Mouse (Mus musculus) CH12F3 (cell line): ENCODE measurements around the gene Ptbp1.

Experiments
- in situ Hi-C: fragments of 300-500 bp; cut with MboI; formaldehyde crosslinking; loops from 2 replicates; pipeline ENCODE4 v1.14.3; 2020; ENCODE audit warnings: low sequenced_read_pairs

Ptbp1 gene

DNA sequence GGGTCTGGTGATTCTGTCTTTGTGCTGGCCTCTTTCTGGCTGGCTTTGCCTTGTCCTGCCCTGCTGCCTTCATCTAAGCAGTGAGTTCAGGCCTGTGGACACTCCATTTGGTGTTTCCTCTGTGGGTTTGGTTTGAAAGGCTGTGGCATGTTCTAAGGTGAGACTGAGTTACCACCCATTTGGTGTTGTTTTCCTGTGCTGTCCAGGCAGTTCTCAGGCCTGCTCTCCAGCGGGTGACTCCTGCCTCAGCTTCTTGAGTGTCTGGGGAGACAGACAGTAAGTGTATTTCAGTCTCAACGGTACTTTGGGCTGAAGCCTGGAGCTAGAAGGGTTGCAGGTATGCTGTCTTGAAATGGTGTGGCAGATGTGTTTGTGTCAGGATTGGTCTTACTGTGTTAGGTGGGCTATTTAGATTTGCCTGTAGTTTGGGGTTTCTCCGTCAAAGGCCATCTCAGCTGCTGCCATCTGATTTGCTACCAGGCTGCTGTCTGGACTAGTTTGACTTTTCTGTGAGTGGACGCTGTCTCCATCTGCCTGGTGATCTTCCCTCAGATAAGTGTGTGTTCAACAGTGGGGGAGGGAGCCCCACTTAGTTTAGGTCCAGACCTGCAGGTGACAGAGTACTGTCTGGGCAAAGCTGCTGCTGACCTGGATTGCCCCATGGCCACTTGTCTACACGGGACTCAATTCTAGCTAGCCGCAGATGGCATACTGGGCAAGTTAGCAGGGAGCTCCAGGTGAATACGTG, 2.7 kb downstream of the Ptbp1 start:
- in situ Hi-C loops: no loop called here

GRCm38 (mm10) chr10:79857452-79857811, 3.2 kb downstream of the Ptbp1 start:
- in situ Hi-C loops: no loop called here

- in situ Hi-C loops: no loop called here
Observed at GRCm38 (mm10) chr10:79857894-79858293, 3.7 kb downstream of the Ptbp1 start.

- in situ Hi-C loops: no loop called here
Observed at GRCm38 (mm10) chr10:79858416-79859074, 4.3 kb downstream of the Ptbp1 start.

GRCm38 (mm10) chr10:79859116-79859515, 4.9 kb downstream of the Ptbp1 start:
- in situ Hi-C loops: no loop called here

DNA sequence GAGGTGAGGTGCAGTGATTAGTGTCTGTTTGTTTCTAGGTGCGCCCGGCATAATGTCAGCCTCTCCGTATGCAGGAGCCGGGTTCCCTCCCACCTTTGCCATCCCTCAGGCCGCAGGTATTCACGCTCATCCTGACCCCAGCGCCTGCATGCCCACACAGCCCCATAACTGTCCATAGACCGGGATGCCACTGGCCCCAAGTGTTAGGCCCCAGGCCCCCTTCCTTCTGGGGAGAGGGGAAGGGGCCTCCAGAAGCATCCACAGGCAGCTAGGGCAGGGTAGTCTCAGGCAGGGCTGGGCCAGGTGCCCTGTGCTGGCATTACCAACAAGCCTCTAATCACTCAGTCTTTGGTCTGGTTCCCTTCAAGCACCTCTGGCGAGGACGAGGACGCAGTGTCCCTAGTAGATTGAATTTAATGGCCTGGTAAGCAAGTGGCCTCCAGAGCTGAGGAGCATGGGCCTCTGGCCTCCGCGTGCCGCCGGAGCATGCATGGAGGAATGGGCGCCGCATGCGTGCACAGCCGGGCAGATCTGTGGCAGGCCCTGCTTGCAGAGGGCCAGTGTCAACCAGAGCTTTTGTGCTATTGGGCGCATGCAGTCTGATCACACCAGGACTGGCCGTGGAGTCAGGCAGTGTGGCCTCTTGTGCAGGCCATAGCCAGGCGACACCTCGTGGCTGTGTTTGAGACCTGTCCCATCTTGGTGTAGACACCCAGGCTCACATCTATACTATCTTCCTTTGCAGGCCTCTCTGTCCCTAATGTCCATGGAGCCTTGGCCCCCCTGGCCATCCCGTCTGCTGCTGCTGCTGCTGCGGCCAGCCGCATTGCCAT, 6.1 kb downstream of the Ptbp1 start:
- in situ Hi-C loops: no loop called here

DNA sequence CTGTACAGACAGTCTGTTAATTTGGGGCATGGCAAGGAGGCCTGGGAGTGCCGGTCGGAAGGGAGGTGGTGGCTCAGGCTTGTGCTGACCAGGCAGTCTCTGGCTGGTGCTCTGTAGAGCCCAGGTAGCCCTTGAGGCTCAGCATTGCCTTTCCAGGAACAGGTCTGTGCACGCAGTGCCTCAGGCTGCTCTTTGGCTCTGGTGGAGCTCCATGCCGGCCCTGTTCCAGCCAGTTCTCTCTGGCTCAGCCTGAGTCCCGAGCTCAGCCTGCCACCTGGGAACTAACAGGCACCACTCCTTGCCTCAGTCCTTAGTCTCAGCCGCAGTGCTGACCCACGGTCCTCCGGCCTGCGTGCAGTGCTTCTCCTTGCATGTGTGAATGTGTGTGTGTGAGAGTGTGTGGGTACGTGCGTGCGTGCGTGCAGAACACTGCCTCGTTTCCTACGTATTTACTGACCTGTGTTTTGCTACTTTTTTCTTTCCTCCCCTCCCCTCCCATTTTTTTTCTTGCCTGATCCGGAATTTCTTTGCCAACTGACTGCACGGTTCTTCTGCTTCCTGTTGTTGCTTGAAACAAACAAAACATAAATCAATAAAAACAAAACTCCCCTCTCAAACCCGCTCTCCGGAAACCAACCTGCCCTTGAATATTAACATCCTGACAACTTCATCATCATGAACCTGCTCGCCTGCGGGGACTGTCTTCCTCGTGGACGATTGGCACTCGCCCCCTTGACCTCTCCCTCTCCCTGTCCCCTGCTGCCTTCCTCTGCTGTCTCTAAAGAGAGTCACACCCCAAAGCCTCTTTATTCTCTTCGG, 7.2 kb downstream of the Ptbp1 start:
- in situ Hi-C loops: no loop called here

- in situ Hi-C loops: no loop called here
Observed at GRCm38 (mm10) chr10:79862049-79862788, 8.0 kb downstream of the Ptbp1 start.

DNA sequence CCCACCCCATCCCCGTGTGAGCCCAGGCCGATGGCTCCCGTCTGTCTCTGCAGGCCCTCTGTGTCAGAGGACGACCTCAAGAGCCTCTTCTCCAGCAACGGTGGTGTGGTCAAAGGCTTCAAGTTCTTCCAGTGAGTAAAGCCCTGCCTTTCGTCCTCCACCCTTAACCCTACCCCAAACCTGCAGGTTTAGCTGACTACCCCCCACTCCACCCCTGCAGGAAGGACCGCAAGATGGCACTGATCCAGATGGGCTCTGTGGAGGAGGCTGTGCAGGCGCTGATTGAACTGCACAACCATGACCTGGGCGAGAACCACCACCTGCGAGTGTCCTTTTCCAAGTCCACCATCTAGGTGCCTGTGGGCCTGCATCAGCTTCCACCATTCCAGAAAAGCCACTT, 8.7 kb downstream of the Ptbp1 start:
- in situ Hi-C loops: no loop called here

DNA sequence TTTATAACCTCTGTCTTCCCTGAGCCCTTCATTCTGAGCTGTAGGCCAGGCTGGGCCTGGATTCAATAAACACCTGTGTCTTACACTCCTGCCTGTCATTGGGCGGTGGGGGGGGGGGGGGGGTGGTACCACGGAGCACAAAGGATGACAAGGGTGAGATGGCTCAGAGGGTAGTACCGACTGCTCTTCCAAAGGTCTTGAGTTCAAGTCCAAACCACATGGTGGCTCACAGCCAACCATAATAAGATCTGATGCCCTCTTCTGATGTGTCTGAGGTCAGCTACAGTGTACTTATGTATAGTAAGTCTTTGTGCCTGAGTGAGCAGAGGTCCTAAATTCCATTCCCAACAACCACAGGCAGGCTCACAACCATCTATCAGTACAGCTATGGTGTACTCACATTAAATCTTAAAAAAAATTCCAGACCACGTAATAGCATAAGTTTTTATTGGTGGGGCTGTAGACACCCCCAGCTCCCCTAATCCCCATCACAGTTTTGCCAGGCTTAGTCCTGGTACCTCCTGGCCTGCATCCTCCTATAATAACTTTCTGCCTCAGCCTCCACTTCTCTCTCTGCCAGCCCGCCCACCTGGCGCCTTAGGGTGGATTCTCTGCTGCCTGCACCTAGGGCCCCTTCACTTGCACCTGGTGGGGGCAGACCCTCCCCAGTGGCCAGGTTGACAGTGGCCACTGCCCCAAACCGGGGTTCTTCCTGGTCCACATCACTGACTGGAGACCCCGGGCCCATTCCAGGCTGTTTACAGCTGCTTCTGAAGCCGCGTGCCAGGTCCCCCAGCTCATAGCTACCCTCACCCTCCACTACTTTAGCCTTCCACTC, 10.3 kb downstream of the Ptbp1 start:
- in situ Hi-C loops: no loop called here

DNA sequence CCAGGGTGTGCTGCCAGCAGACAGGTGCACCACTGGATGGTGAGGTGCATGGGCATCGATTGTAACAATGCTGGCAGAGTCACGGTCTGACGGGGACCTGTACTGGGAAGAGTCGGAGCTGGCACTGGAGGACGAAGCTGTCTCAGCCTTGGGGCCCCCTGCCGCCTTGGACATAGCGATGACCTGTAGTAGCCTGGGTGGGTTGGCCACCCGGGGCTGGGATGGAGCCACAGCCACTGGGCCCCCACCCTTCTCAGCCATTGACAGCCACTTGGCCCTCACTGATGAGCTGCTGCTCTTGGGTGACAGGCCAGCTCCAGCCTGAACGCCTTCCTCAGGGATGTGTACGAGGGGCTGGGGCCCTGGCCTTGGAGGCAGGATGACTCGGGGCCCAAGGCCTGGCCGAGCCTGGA, 11.0 kb downstream of the Ptbp1 start:
- in situ Hi-C loops: no loop called here

DNA sequence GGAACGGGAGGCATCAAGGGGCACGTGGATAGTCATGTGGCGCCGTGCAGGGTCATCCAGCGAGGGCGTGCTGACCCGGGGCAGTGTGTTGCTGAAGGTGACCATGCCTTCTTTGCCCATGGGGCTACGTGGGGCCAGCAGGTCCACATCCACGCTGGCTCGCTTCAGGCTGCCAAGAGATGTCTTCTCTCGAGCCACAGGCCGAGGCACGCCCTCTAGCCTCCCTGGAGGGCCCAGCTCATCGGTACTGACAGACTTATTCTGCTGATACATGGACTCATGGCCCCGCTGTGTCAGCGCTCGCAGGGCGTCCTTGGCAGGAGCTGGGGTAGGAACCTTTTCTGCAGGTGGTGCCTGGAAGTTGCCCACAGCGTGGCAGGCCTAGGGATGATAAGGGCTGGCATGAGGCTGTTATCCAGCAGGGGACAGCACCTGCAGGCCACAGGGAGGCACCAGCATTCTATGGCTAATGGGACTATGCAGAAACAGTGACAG, 11.6 kb downstream of the Ptbp1 start:
- in situ Hi-C loops: no loop called here

DNA sequence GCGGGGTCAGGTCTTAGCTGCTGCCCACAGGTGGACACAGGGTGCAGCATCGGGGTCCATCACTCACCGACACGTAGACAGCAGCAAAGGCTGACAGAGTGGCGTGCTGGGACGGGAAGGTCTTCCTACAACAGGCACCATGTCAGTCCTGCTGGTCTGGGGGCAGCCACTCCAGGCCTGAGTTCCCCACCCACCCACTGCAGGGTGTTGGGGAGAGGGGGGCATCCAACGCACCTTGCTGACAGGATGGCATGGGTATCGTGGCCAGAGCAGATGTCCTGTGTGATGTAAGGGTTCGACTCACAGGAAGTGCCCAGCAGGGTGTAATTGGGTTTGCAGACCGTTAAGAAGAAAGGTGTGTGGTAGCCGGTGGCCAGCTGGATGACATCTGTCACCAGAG, 12.4 kb downstream of the Ptbp1 start:
- in situ Hi-C loops: no loop called here

DNA sequence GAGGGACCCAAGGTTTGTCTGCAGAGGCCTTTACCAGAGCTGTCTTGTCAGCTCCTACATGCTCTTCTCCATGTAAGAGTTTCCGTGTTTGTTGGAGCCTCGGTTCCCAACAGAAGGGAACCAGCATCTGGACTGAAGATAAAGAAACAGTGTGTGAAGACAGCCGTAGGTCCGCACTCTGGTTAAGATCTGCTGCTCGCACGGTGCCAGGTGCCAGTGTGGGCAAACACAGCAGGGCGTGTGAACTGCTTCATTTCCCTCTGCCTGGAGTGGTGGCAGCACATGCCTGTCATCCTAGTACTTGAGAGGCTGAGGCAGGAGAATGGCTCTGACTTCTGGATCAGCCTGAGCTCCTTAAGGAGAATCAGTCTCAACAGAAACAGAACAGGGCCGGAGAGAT, 17.6 kb downstream of the Ptbp1 start:
- in situ Hi-C loops: no loop called here

GRCm38 (mm10) chr10:79872862-79873261, 18.6 kb downstream of the Ptbp1 start:
- in situ Hi-C loops: no loop called here

DNA sequence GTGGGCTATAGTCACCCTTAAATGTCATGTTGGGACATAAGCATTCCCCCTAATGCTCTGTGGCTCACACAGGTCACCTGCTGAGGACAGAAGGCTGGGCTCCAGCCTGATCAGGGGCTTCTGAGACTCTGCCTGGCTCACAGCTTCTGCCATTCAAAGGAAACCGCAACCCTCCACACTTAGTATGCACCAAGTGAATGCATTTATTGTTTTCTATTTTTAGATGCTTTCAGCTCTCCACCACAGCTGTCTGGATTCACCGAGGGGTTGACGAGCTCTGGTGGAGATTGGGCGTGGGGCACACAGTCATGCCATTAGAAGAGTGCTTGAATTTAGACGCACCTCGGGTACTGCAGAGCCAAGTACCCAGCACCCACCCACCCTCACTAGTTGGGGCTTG, 19.1 kb downstream of the Ptbp1 start:
- in situ Hi-C loops: no loop called here

GRCm38 (mm10) chr10:79873715-79874289, 19.6 kb downstream of the Ptbp1 start:
- in situ Hi-C loops: no loop called here

- in situ Hi-C loops: no loop called here
Observed at GRCm38 (mm10) chr10:79874290-79874862, 20.1 kb downstream of the Ptbp1 start, which contains the start of the genes Prtn3 and Plppr3. Prtn3 (plus strand) TSS chr10:79874476. Plppr3 (minus strand) TSS chr10:79874634.
